Mouse (Mus musculus): ENCODE data around the gene Apob. TPM values are rescaled to one million over a fixed set of nuclear protein-coding genes. Genes with fewer than 3 reads are reported as not detected.
A peak's percentile ranks its signal among the peaks of the same experiment; 100 is the strongest.

The Apob gene
- polyA plus RNA-seq (2014; fragmentation: Nextera tagmentation; extraction: Ambion mirVana), result 0.05 and 0.20 TPM in 2 replicates

DNA sequence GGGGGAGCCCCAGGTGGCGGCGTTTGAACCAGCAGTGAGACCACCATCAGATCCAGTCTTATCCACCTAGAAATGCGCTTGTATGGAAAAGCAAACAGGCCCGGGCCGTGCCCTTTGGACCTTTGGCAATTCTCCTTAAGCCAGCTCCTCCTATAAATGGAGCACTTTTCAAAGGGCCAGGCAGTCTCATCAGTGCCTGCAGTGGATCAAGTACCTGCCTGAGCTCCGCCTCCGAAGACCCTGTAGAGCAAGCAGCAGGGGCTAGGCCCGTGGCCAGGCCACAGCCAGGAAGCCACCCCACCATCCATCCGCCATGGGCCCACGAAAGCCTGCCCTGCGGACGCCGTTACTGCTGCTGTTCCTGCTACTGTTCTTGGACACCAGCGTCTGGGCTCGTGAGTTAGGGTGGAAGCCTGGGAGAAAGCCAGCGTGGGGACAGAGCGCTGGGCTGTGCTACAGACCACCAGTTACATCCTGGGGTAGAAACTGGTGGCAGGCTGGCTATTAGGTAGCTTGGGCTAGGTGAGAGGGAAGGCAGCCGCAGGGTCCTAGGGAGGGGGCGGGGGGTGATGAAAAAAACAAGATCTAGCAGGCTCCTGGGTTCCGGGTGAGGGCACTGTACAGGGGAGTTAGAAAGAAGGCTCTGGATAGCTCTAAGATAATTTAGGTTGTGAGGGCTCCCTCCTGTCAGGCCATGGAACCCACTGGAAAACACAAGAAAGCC, at the start of gene Apob:
Gene Apob, plus strand, starts transcription at position 183 of the 724 bp plus-strand sequence.
- ATAC-seq (peak; percentile 13; the same call in 1 of the 2 replicates), DNase-seq (ENCODE audit: low spot score) (no peak)
- Histone ChIP-seq H3K4me3 (ENCODE audit: low read depth, low read length) (no peak within 1 kb of the TSS), H3K36me3 (ENCODE audit: control insufficient read depth, insufficient read depth, low read length) (no peaks in the 10 kb centered on the region), H3K4me1 (ENCODE audit: control insufficient read depth, insufficient read depth, low read length) (peaks cover 4% of the 10 kb centered on the region; the same call in 1 of the 2 replicates), H3K27me3 (replicated peaks; ENCODE audit: control insufficient read depth, insufficient read depth, low read length) (no peaks in the 10 kb centered on the region), H3K9ac (ENCODE audit: low read length) (no peak within 1 kb of the TSS), H3K27ac (ENCODE audit: low read depth, low read length) (no peak within 1 kb of the TSS), H3K4me2 (ENCODE audit: low read length) (no peak within 1 kb of the TSS), H3K9me3 (replicated peaks; ENCODE audit: control insufficient read depth, low read length) (no peaks in the 10 kb centered on the region)
- 87% methylated on average over 20 of the region's 20 CpGs for WGBS

DNA sequence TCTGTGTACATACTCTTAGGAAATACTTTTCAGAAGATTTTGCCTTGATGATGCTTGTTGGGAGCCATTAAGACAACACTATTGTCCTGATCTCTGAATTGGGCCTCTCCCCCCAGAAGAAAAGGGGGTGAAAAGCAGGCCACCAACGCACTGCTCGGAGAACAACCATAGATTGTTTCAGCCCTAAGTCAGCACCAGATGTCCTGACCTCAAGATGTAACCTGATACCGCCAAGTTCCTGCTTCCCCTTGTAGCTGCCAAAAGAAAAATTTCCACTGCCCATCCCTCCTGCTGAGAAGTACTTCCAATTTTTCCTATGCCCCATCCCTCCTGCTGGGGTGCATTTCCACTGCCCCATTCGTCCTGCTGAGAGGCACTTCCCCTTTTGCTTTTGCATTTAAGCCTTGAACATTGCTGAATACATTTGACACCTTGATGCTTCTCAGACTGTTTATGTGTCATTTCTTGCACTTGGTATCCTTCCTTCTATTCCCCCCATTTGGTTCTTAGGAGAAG, 45.0 kb upstream of the Apob start:
- H3K36me3 ChIP-seq (ENCODE audit: control insufficient read depth, insufficient read depth, low read length), result no peaks in the 10 kb centered on the region
- DNase-seq (ENCODE audit: low spot score), result no peak
- H3K4me3 ChIP-seq (ENCODE audit: low read depth, low read length), result no peak overlapping the region
- no peak for ATAC-seq
- no peaks in the 10 kb centered on the region for H3K4me1 ChIP-seq (ENCODE audit: control insufficient read depth, insufficient read depth, low read length)
- H3K27me3 ChIP-seq (replicated peaks; ENCODE audit: control insufficient read depth, insufficient read depth, low read length), result no peaks in the 10 kb centered on the region
- no peak overlapping the region for H3K27ac ChIP-seq (ENCODE audit: low read depth, low read length)
- no peak overlapping the region for H3K4me2 ChIP-seq (ENCODE audit: low read length)
- no peak overlapping the region for H3K9ac ChIP-seq (ENCODE audit: low read length)
- no peaks in the 10 kb centered on the region for H3K9me3 ChIP-seq (replicated peaks; ENCODE audit: control insufficient read depth, low read length)
- 62% methylated on average over 4 of the region's 4 CpGs for WGBS

DNA sequence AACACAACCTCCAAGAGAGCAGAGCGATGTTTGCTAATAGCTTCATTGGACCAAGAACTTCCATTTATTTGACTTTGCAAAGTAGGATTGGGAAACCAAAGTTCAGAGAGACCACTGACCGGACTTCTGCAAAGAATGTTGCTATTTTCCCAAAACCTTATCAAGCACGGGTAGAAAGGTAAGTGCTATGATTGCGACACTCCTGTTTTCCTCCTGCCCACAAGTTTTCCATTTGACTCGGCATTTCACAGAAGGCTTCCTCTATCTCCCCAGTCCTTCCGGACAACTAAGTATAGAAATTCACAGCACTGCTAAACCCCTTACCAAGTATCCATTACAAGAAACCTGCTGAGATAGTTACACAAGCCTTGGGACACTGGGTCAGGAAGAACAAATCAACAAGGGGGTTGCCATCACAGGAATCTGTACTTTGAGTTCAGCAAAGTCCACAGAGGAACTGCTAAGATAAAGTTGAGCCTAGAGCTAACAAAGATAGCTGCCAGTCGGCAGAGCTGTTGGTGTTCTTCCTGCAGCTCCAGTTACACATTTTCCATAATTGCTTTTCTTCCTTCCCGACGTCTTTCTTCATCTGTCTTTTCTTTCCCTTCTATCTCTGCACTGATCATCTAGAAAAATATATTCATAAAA, 27.2 kb upstream of the Apob start:
- 88% methylated on average over 9 of the region's 9 CpGs for WGBS
- H3K9ac ChIP-seq (ENCODE audit: low read length), result no peak overlapping the region

DNA sequence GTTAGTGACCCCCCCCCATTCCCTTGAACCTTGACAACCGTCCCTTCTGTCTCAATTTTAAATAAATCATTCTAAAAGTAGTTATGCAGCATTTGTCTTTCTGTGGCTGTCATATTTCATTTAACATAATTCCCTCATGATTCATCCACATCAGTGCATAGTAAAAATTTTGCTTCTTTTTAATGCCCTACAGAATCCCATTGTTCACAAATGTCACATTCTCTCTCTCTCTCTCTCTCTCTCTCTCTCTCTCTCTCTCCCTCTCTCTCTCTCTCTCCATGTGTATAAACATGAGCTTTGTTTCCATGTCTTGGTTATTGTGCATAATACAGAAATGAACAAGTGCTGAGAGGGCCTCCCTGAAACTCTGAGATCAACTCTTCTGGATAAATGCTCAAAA, 18.6 kb upstream of the Apob start:
- no peaks in the 10 kb centered on the region for H3K36me3 ChIP-seq (ENCODE audit: control insufficient read depth, insufficient read depth, low read length)
- H3K27me3 ChIP-seq (replicated peaks; ENCODE audit: control insufficient read depth, insufficient read depth, low read length), result no peaks in the 10 kb centered on the region
- ATAC-seq, result no peak
- no peak overlapping the region for H3K27ac ChIP-seq (ENCODE audit: low read depth, low read length)
- H3K4me2 ChIP-seq (ENCODE audit: low read length), result no peak overlapping the region
- 82% methylated on average over 1 of the region's 1 CpGs for WGBS
- H3K9me3 ChIP-seq (replicated peaks; ENCODE audit: control insufficient read depth, low read length), result no peaks in the 10 kb centered on the region
- no peak overlapping the region for H3K4me3 ChIP-seq (ENCODE audit: low read depth, low read length)
- no peak overlapping the region for H3K9ac ChIP-seq (ENCODE audit: low read length)
- DNase-seq (ENCODE audit: low spot score), result no peak
- H3K4me1 ChIP-seq (ENCODE audit: control insufficient read depth, insufficient read depth, low read length), result no peaks in the 10 kb centered on the region

More for the DNA sequence above, 27.2 kb upstream of the Apob start:
- no peaks in the 10 kb centered on the region for H3K4me1 ChIP-seq (ENCODE audit: control insufficient read depth, insufficient read depth, low read length)
- no peaks in the 10 kb centered on the region for H3K27me3 ChIP-seq (replicated peaks; ENCODE audit: control insufficient read depth, insufficient read depth, low read length)
- H3K9me3 ChIP-seq (replicated peaks; ENCODE audit: control insufficient read depth, low read length), result no peaks in the 10 kb centered on the region
- H3K27ac ChIP-seq (ENCODE audit: low read depth, low read length), result no peak overlapping the region
- ATAC-seq (no peak), DNase-seq (ENCODE audit: low spot score) (no peak)
- no peak overlapping the region for H3K4me3 ChIP-seq (ENCODE audit: low read depth, low read length)
- H3K4me2 ChIP-seq (ENCODE audit: low read length), result no peak overlapping the region
- no peaks in the 10 kb centered on the region for H3K36me3 ChIP-seq (ENCODE audit: control insufficient read depth, insufficient read depth, low read length)

DNA sequence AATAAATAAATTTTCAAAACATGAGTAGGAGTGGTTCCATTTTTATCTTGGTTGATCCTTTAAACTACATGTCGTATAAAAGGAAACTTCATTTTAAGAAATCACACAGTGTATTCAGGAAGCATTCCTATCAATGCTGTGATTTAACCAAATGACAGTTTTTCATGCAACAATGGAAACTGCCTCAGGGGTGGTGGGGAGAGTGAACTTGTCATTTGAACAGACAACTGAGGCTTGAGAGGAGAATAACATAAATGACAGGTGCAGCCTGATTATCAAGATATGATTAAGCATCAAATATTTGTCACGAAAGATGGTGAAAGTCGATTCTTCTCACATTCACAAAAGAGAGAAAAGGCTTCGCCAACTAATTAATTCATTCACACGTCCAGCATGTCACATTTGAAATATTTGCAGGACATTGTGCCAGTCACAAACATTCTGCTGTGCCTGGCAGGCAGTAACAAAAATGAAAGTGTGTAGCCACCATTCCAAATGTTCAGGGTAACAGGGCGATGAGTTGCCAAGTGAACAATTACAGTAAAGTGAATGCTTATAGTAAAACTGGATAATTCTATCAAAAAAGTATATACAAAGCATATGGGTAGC, 18.0 kb upstream of the Apob start:
- Histone ChIP-seq H3K9ac (ENCODE audit: low read length) (no peak overlapping the region), H3K27ac (ENCODE audit: low read depth, low read length) (no peak overlapping the region), H3K4me2 (ENCODE audit: low read length) (no peak overlapping the region), H3K9me3 (replicated peaks; ENCODE audit: control insufficient read depth, low read length) (no peaks in the 10 kb centered on the region), H3K36me3 (ENCODE audit: control insufficient read depth, insufficient read depth, low read length) (no peaks in the 10 kb centered on the region), H3K4me1 (ENCODE audit: control insufficient read depth, insufficient read depth, low read length) (no peaks in the 10 kb centered on the region), H3K4me3 (ENCODE audit: low read depth, low read length) (no peak overlapping the region), H3K27me3 (replicated peaks; ENCODE audit: control insufficient read depth, insufficient read depth, low read length) (no peaks in the 10 kb centered on the region)
- 62% methylated on average over 6 of the region's 6 CpGs for WGBS
- ATAC-seq, result peak; percentile 80
- peak; percentile 67 for DNase-seq (ENCODE audit: low spot score)

DNA sequence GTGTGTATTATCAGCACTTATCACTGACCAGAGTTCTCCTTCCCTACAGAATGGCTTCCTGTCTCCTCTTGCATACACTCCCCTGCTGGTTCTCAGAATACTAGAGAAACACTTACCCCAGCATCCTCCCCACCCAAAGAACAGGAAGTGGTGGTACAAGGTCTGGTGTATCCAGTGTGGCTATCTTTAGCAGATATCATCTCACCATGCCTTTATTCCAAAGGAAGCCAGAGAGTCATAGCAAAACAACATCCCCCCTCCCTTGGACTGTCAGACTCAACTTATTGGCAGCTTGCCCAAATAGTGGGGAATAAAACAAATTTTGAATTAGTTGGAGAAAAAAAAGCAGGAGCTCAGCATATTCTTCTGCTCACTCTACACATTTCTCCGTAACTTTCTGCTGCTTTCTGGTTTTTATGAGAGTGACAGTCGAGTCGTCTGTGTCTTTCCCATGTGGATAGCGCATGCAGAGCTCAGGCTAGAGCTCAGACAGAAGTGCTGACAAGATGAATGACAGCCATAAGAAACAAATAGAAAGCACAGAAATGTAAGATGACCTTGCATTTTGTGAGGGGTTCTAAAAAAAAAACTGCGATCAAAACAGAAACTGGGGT, 15.0 kb upstream of the Apob start:
- H3K4me3 ChIP-seq (ENCODE audit: low read depth, low read length), result no peak overlapping the region
- no peaks in the 10 kb centered on the region for H3K4me1 ChIP-seq (ENCODE audit: control insufficient read depth, insufficient read depth, low read length)
- DNase-seq (ENCODE audit: low spot score), result peak; percentile 64
- no peaks in the 10 kb centered on the region for H3K27me3 ChIP-seq (replicated peaks; ENCODE audit: control insufficient read depth, insufficient read depth, low read length)
- 69% methylated on average over 5 of the region's 5 CpGs for WGBS
- H3K27ac ChIP-seq (ENCODE audit: low read depth, low read length), result no peak overlapping the region
- no peak overlapping the region for H3K9ac ChIP-seq (ENCODE audit: low read length)
- no peaks in the 10 kb centered on the region for H3K9me3 ChIP-seq (replicated peaks; ENCODE audit: control insufficient read depth, low read length)
- no peak overlapping the region for H3K4me2 ChIP-seq (ENCODE audit: low read length)
- H3K36me3 ChIP-seq (ENCODE audit: control insufficient read depth, insufficient read depth, low read length), result no peaks in the 10 kb centered on the region
- ATAC-seq, result peak; percentile 64; the same call in 1 of the 2 replicates

DNA sequence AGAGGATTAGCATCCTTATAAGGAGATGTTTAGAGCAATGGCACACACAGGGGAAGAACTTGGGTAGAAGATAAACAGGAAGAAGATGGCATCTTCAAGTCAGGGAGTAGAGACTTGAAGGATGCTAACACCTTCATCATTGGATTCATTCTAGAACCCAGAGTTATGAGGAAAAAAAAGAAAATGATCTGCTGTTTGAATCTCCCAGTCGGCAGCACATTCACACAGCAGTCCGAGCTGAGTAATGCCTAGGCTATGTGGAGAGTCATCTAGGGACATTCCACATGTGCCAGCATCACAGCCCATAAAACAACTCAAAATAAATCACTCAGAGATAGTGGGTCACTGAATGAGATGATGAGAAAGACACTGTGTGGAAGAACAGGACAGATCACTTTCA, 10.2 kb upstream of the Apob start:
- Histone ChIP-seq H3K9me3 (replicated peaks; ENCODE audit: control insufficient read depth, low read length) (no peaks in the 10 kb centered on the region), H3K9ac (ENCODE audit: low read length) (no peak overlapping the region), H3K27me3 (replicated peaks; ENCODE audit: control insufficient read depth, insufficient read depth, low read length) (no peaks in the 10 kb centered on the region), H3K4me2 (ENCODE audit: low read length) (no peak overlapping the region), H3K4me1 (ENCODE audit: control insufficient read depth, insufficient read depth, low read length) (no peaks in the 10 kb centered on the region), H3K27ac (ENCODE audit: low read depth, low read length) (no peak overlapping the region), H3K4me3 (ENCODE audit: low read depth, low read length) (no peak overlapping the region), H3K36me3 (ENCODE audit: control insufficient read depth, insufficient read depth, low read length) (no peaks in the 10 kb centered on the region)
- ATAC-seq (no peak), DNase-seq (ENCODE audit: low spot score) (no peak)
- 96% methylated on average over 2 of the region's 2 CpGs for WGBS

DNA sequence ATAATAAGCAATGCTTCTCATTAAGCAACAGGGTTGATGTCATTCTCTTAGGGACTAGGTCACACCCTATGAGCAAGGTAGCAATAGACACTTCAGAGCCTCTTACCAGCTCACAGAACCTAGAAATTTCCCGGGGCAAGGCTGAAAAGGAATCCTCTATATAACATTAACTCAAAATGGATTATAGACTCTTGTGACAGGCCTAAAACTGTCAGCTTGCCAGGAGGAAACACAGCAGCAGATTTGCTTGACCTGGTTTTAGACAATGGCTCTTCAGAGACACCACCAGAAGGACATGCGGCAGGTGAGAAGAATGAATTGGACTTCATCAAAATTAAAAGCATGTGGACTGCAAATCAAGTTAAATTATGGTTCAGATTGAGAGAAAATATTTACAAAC, 7.1 kb upstream of the Apob start:
- WGBS, result 90% methylated on average over 2 of the region's 2 CpGs
- H3K9ac ChIP-seq (ENCODE audit: low read length), result no peak overlapping the region
- peaks cover 4% of the 10 kb centered on the region; the same call in 1 of the 2 replicates for H3K4me1 ChIP-seq (ENCODE audit: control insufficient read depth, insufficient read depth, low read length)
- no peak overlapping the region for H3K4me3 ChIP-seq (ENCODE audit: low read depth, low read length)
- DNase-seq (ENCODE audit: low spot score), result no peak
- H3K27ac ChIP-seq (ENCODE audit: low read depth, low read length), result no peak overlapping the region
- H3K36me3 ChIP-seq (ENCODE audit: control insufficient read depth, insufficient read depth, low read length), result no peaks in the 10 kb centered on the region
- no peak for ATAC-seq
- no peaks in the 10 kb centered on the region for H3K27me3 ChIP-seq (replicated peaks; ENCODE audit: control insufficient read depth, insufficient read depth, low read length)
- H3K4me2 ChIP-seq (ENCODE audit: low read length), result no peak overlapping the region
- no peaks in the 10 kb centered on the region for H3K9me3 ChIP-seq (replicated peaks; ENCODE audit: control insufficient read depth, low read length)

Data from forebrain, embryonic 14.5 days (tissue).